Mouse (Mus musculus) adrenal gland, adult 2 months (tissue): ENCODE results near the gene Ccna2. TPM values are rescaled to one million over a fixed set of nuclear protein-coding genes. Genes with fewer than 3 reads are reported as not detected.
"Not testable (repeated sequence)": the region's sequence is repeated elsewhere in the genome, so short reads cannot be mapped to it uniquely, and the experiment has no call there.

Experiments
- DNase-seq: peaks from one replicate; pipeline ENCODE4 v3.0.0; 2021
- long read RNA-seq: library from polyadenylated mRNA; stranded (forward); transcript quantifications from one replicate; pipeline ENCODE4 v2.0.0, GENCODE M21; 2021
- polyA plus RNA-seq: library from polyadenylated mRNA; depleted of rRNA; stranded (reverse); fragments of >200 nt; gene quantifications from 2 replicates; pipeline ENCODE4 v1.2.3, GENCODE M21; 2012; rRNA removed
- total RNA-seq, 2 experiments: library from RNA; stranded (reverse); gene quantifications; 2 replicates each; pipeline ENCODE4 v1.2.3; 2021

Ccna2 gene
- total RNA-seq (1 to 10 TPM; 1.5 to 4.1 TPM), polyA plus RNA-seq (12.2 and 14.5 TPM in 2 replicates)
- long read RNA-seq, partial matches to known transcripts, result 0 of 1 reads
- long read RNA-seq, other reads (novel, unspliced or antisense), result 0 of 1 reads

- DNase-seq, result peak; percentile 99
These were observed at the start of gene Ccna2 for GRCm38 (mm10) chr3:36571827-36572378. Gene Ccna2, minus strand, starts transcription at chr3:36572150.

- DNase-seq, result peak; percentile 3
These were observed 46.2 kb upstream of the Ccna2 start for GRCm38 (mm10) chr3:36618181-36618580.

GRCm38 (mm10) chr3:36613908-36614255 is 41.9 kb upstream of the Ccna2 start:
- DNase-seq, result no peak

GRCm38 (mm10) chr3:36613202-36613907 is 41.4 kb upstream of the Ccna2 start, which contains the start of gene Bbs7:
Gene Bbs7, minus strand, starts transcription at chr3:36613477.
- DNase-seq, result peak; percentile 97

GRCm38 (mm10) chr3:36612687-36613086 is 40.7 kb upstream of the Ccna2 start:
- DNase-seq, result no peak

GRCm38 (mm10) chr3:36605894-36606783 is 34.2 kb upstream of the Ccna2 start:
- no peak for DNase-seq

GRCm38 (mm10) chr3:36599773-36600172 is 27.8 kb upstream of the Ccna2 start:
- not testable (repeated sequence) for DNase-seq

GRCm38 (mm10) chr3:36598811-36599210 is 26.9 kb upstream of the Ccna2 start:
- DNase-seq, result no peak

GRCm38 (mm10) chr3:36571361-36571826 is 556 bp downstream of the Ccna2 start:
- no peak for DNase-seq

- DNase-seq, result no peak
These were observed 2.1 kb downstream of the Ccna2 start for GRCm38 (mm10) chr3:36569836-36570235.

GRCm38 (mm10) chr3:36563666-36564065 is 8.3 kb downstream of the Ccna2 start:
- no peak for DNase-seq

- DNase-seq, result no peak
These were observed 12.3 kb downstream of the Ccna2 start for GRCm38 (mm10) chr3:36559606-36560005.

- DNase-seq, result no peak
These were observed 14.3 kb downstream of the Ccna2 start for GRCm38 (mm10) chr3:36557601-36558000.

- peak; percentile 98 for DNase-seq
These were observed 19.4 kb downstream of the Ccna2 start, which contains the start of gene Exosc9 for GRCm38 (mm10) chr3:36552406-36553047. Gene Exosc9, plus strand, starts transcription at chr3:36552606.

GRCm38 (mm10) chr3:36551851-36552384 is 20.0 kb downstream of the Ccna2 start:
- peak; percentile 66 for DNase-seq

- DNase-seq, result peak; percentile 67
These were observed 20.6 kb downstream of the Ccna2 start for GRCm38 (mm10) chr3:36551343-36551742.

GRCm38 (mm10) chr3:36544961-36545360 is 27.0 kb downstream of the Ccna2 start:
- DNase-seq, result no peak

- DNase-seq, result no peak
These were observed 30.6 kb downstream of the Ccna2 start for GRCm38 (mm10) chr3:36541399-36541798.

GRCm38 (mm10) chr3:36540756-36541155 is 31.2 kb downstream of the Ccna2 start:
- DNase-seq, result peak; percentile 65

GRCm38 (mm10) chr3:36537701-36538470 is 34.1 kb downstream of the Ccna2 start:
- DNase-seq, result no peak

GRCm38 (mm10) chr3:36536041-36536440 is 35.9 kb downstream of the Ccna2 start:
- no peak for DNase-seq
